Mouse (Mus musculus): Measurements from ENCODE around the gene Ankrd54. TPM values are rescaled to one million over a fixed set of nuclear protein-coding genes. Genes with fewer than 3 reads are reported as not detected.

The Ankrd54 gene
- polyA plus RNA-seq, 1 experiment from 2014 or later = 51.3 TPM

DNA sequence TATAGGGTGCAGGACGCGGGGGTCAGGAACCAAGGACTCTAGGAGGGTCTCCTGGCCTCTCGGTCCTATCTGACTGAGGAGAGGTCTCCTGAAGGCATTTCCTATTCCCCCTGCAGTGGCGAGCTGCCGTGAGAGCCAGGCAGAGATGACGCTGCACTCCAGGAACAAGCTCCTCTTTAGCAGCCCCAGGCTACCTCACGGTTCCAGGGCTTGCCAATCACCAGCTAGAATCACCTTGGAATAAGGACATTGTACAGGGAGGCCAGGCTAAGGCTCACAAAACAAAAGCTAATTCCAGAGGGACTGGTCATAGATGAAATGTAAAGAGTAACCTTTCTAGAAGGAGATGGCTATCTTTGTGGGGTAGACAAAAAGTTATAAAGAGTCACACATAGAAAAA lies 6.1 kb downstream of the Ankrd54 start:
- WGBS = 94% methylated on average over 7 of the region's 7 CpGs
- H3K9ac ChIP-seq (ENCODE audit: low read length) = no peak overlapping the region
- no peak for ATAC-seq

GRCm38 (mm10) chr15:79052366-79052765 lies 10.3 kb downstream of the Ankrd54 start:
- ATAC-seq (no peak), DNase-seq (ENCODE audit: low spot score) (no peak)
- no peak overlapping the region for H3K4me3 ChIP-seq (ENCODE audit: low read depth, low read length)
- no peaks in the 10 kb centered on the region for H3K9me3 ChIP-seq (replicated peaks; ENCODE audit: control insufficient read depth, low read length)
- 91% methylated on average over 2 of the region's 2 CpGs for WGBS
- H3K27me3 ChIP-seq (replicated peaks; ENCODE audit: control insufficient read depth, insufficient read depth, low read length) = no peaks in the 10 kb centered on the region
- no peak overlapping the region for H3K27ac ChIP-seq (ENCODE audit: low read depth, low read length)
- H3K4me1 ChIP-seq (ENCODE audit: control insufficient read depth, insufficient read depth, low read length) = 0 out of 2 replicates have a peak, but pooled peaks cover 2% of the 10 kb centered on the region
- no peak overlapping the region for H3K9ac ChIP-seq (ENCODE audit: low read length)
- H3K4me2 ChIP-seq (ENCODE audit: low read length) = no peak overlapping the region
- H3K36me3 ChIP-seq (ENCODE audit: control insufficient read depth, insufficient read depth, low read length) = peaks cover 52% of the 10 kb centered on the region

More for the DNA sequence above, 6.1 kb downstream of the Ankrd54 start:
- no peaks in the 10 kb centered on the region; the same call in 1 of the 2 replicates for H3K4me1 ChIP-seq (ENCODE audit: control insufficient read depth, insufficient read depth, low read length)
- no peak overlapping the region for H3K27ac ChIP-seq (ENCODE audit: low read depth, low read length)
- no peak overlapping the region for H3K4me3 ChIP-seq (ENCODE audit: low read depth, low read length)
- DNase-seq (ENCODE audit: low spot score) = no peak
- H3K36me3 ChIP-seq (ENCODE audit: control insufficient read depth, insufficient read depth, low read length) = peaks cover 89% of the 10 kb centered on the region
- no peak overlapping the region for H3K4me2 ChIP-seq (ENCODE audit: low read length)
- no peaks in the 10 kb centered on the region for H3K27me3 ChIP-seq (replicated peaks; ENCODE audit: control insufficient read depth, insufficient read depth, low read length)
- H3K9me3 ChIP-seq (replicated peaks; ENCODE audit: control insufficient read depth, low read length) = no peaks in the 10 kb centered on the region

GRCm38 (mm10) chr15:79051461-79052360 lies 11.0 kb downstream of the Ankrd54 start:
- Histone ChIP-seq H3K27me3 (replicated peaks; ENCODE audit: control insufficient read depth, insufficient read depth, low read length) (no peaks in the 10 kb centered on the region), H3K4me2 (ENCODE audit: low read length) (no peak overlapping the region), H3K4me1 (ENCODE audit: control insufficient read depth, insufficient read depth, low read length) (0 out of 2 replicates have a peak, but pooled peaks cover 2% of the 10 kb centered on the region), H3K27ac (ENCODE audit: low read depth, low read length) (no peak overlapping the region), H3K9ac (ENCODE audit: low read length) (no peak overlapping the region), H3K9me3 (replicated peaks; ENCODE audit: control insufficient read depth, low read length) (no peaks in the 10 kb centered on the region), H3K36me3 (ENCODE audit: control insufficient read depth, insufficient read depth, low read length) (peaks cover 45% of the 10 kb centered on the region), H3K4me3 (ENCODE audit: low read depth, low read length) (no peak overlapping the region)
- WGBS = 83% methylated on average over 13 of the region's 13 CpGs
- no peak for DNase-seq (ENCODE audit: low spot score)
- ATAC-seq = no peak

GRCm38 (mm10) chr15:79050964-79051363 lies 11.7 kb downstream of the Ankrd54 start:
- 86% methylated on average over 2 of the region's 2 CpGs for WGBS
- H3K4me1 ChIP-seq (ENCODE audit: control insufficient read depth, insufficient read depth, low read length) = 0 out of 2 replicates have a peak, but pooled peaks cover 2% of the 10 kb centered on the region
- no peaks in the 10 kb centered on the region for H3K9me3 ChIP-seq (replicated peaks; ENCODE audit: control insufficient read depth, low read length)
- H3K36me3 ChIP-seq (ENCODE audit: control insufficient read depth, insufficient read depth, low read length) = peaks cover 38% of the 10 kb centered on the region
- no peak overlapping the region for H3K27ac ChIP-seq (ENCODE audit: low read depth, low read length)
- ATAC-seq (no peak), DNase-seq (ENCODE audit: low spot score) (no peak)
- no peak overlapping the region for H3K9ac ChIP-seq (ENCODE audit: low read length)
- H3K27me3 ChIP-seq (replicated peaks; ENCODE audit: control insufficient read depth, insufficient read depth, low read length) = no peaks in the 10 kb centered on the region
- no peak overlapping the region for H3K4me3 ChIP-seq (ENCODE audit: low read depth, low read length)
- H3K4me2 ChIP-seq (ENCODE audit: low read length) = no peak overlapping the region

GRCm38 (mm10) chr15:79050160-79050845 lies 12.4 kb downstream of the Ankrd54 start:
- no peak for ATAC-seq
- no peak overlapping the region for H3K27ac ChIP-seq (ENCODE audit: low read depth, low read length)
- 0 out of 2 replicates have a peak, but pooled peaks cover 2% of the 10 kb centered on the region for H3K4me1 ChIP-seq (ENCODE audit: control insufficient read depth, insufficient read depth, low read length)
- no peaks in the 10 kb centered on the region for H3K9me3 ChIP-seq (replicated peaks; ENCODE audit: control insufficient read depth, low read length)
- no peak for DNase-seq (ENCODE audit: low spot score)
- H3K4me3 ChIP-seq (ENCODE audit: low read depth, low read length) = no peak overlapping the region
- WGBS = 52% methylated on average over 9 of the region's 9 CpGs
- no peak overlapping the region for H3K9ac ChIP-seq (ENCODE audit: low read length)
- H3K27me3 ChIP-seq (replicated peaks; ENCODE audit: control insufficient read depth, insufficient read depth, low read length) = no peaks in the 10 kb centered on the region
- H3K36me3 ChIP-seq (ENCODE audit: control insufficient read depth, insufficient read depth, low read length) = peaks cover 31% of the 10 kb centered on the region
- H3K4me2 ChIP-seq (ENCODE audit: low read length) = no peak overlapping the region

GRCm38 (mm10) chr15:79048186-79048585 lies 14.5 kb downstream of the Ankrd54 start:
- Histone ChIP-seq H3K27me3 (replicated peaks; ENCODE audit: control insufficient read depth, insufficient read depth, low read length) (peaks cover 7% of the 10 kb centered on the region), H3K27ac (ENCODE audit: low read depth, low read length) (no peak overlapping the region), H3K9ac (ENCODE audit: low read length) (no peak overlapping the region), H3K4me3 (ENCODE audit: low read depth, low read length) (no peak overlapping the region), H3K4me1 (ENCODE audit: control insufficient read depth, insufficient read depth, low read length) (peaks cover 2% of the 10 kb centered on the region; the same call in 1 of the 2 replicates), H3K4me2 (ENCODE audit: low read length) (no peak overlapping the region), H3K9me3 (replicated peaks; ENCODE audit: control insufficient read depth, low read length) (no peaks in the 10 kb centered on the region), H3K36me3 (ENCODE audit: control insufficient read depth, insufficient read depth, low read length) (peaks cover 10% of the 10 kb centered on the region)
- DNase-seq (ENCODE audit: low spot score) (no peak), ATAC-seq (no peak)
- 71% methylated on average over 4 of the region's 4 CpGs for WGBS

- H3K4me3 ChIP-seq (ENCODE audit: low read depth, low read length) = no peak overlapping the region
- no peak for DNase-seq (ENCODE audit: low spot score)
- no peak for ATAC-seq
- no peaks in the 10 kb centered on the region for H3K9me3 ChIP-seq (replicated peaks; ENCODE audit: control insufficient read depth, low read length)
- peaks cover 3% of the 10 kb centered on the region; the same call in 1 of the 2 replicates for H3K4me1 ChIP-seq (ENCODE audit: control insufficient read depth, insufficient read depth, low read length)
- no peak overlapping the region for H3K4me2 ChIP-seq (ENCODE audit: low read length)
- H3K36me3 ChIP-seq (ENCODE audit: control insufficient read depth, insufficient read depth, low read length) = no peaks in the 10 kb centered on the region
- WGBS = 4% methylated on average over 4 of the region's 4 CpGs
- no peak overlapping the region for H3K9ac ChIP-seq (ENCODE audit: low read length)
- no peak overlapping the region for H3K27ac ChIP-seq (ENCODE audit: low read depth, low read length)
- H3K27me3 ChIP-seq (replicated peaks; ENCODE audit: control insufficient read depth, insufficient read depth, low read length) = peaks cover 34% of the 10 kb centered on the region
These were observed 17.9 kb downstream of the Ankrd54 start for GRCm38 (mm10) chr15:79044837-79045236.

- DNase-seq (ENCODE audit: low spot score) = peak; percentile 45
- Histone ChIP-seq H3K27ac (ENCODE audit: low read depth, low read length) (no peak overlapping the region), H3K4me2 (ENCODE audit: low read length) (peak overlapping the region; percentile 80), H3K27me3 (replicated peaks; ENCODE audit: control insufficient read depth, insufficient read depth, low read length) (peaks cover 34% of the 10 kb centered on the region), H3K36me3 (ENCODE audit: control insufficient read depth, insufficient read depth, low read length) (no peaks in the 10 kb centered on the region), H3K9me3 (replicated peaks; ENCODE audit: control insufficient read depth, low read length) (no peaks in the 10 kb centered on the region), H3K4me3 (ENCODE audit: low read depth, low read length) (peak overlapping the region; percentile 44), H3K9ac (ENCODE audit: low read length) (peak overlapping the region; percentile 54), H3K4me1 (ENCODE audit: control insufficient read depth, insufficient read depth, low read length) (peaks cover 3% of the 10 kb centered on the region; the same call in 1 of the 2 replicates)
- WGBS = under 1% methylated on average over 99 of the region's 105 CpGs
- peak; percentile 54 for ATAC-seq
These were observed 19.8 kb downstream of the Ankrd54 start for GRCm38 (mm10) chr15:79042721-79043491.

Data from forebrain, embryonic 14.5 days (tissue).